Mouse (Mus musculus) heart, postnatal 10 days (tissue): ENCODE data around the gene Stxbp3. TPM values are rescaled to one million over a fixed set of nuclear protein-coding genes. Genes with fewer than 3 reads are reported as not detected.
"Not testable (repeated sequence)": the region's sequence is repeated elsewhere in the genome, so short reads cannot be mapped to it uniquely, and the experiment has no call there.

ENCODE experiments used
- DNase-seq, 2 experiments: peaks; one replicate each; pipeline ENCODE4 v3.0.0; 2021
- intact Hi-C: fragments of 180-260 bp; cut with DNase I; formaldehyde crosslinking; loops from one replicate; pipeline ENCODE4 v1.15.1; 2025
- total RNA-seq, 2 experiments: library from RNA; stranded (reverse); gene quantifications; 2 replicates each; pipeline ENCODE4 v1.2.3; 2021

The Stxbp3 gene
- total RNA-seq: 10 to 100 TPM; 25.8 to 31.8 TPM

GRCm38 (mm10) chr3:108840000-108840715 lies at the start of gene Stxbp3:
Gene Stxbp3 (minus strand): TSS chr3:108840526.
- intact Hi-C loops: loop anchor here (2.0 kb wide), 1 partner anchor 71 kb away; the partner anchor contains the start of gene Prpf38b

GRCm38 (mm10) chr3:108889908-108890307 lies 49.6 kb upstream of the Stxbp3 start, which contains the start of gene Fndc7:
Gene Fndc7 (minus strand): TSS chr3:108890008.
- intact Hi-C loops: no loop called here
- no peak for DNase-seq

More at GRCm38 (mm10) chr3:108840000-108840715, at the start of gene Stxbp3:
- peak; percentile 98 to 99 for DNase-seq

DNA sequence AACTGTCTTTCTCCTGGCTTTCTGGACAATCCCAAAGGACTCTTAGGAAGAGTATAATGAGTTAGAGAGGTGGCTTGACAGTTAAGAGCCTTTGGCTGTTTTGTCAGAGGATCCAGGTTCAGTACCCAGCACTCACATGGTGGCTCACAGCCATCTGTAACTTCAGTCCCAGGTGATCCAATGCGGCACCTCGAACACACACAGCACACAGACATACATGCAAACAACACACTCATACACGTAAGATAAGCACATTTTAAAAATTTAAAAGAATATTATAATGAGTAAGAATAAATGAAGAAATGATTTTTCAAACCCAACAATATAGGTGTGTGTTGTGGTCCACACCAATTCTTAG lies 47.3 kb upstream of the Stxbp3 start:
- intact Hi-C loops: no loop called here

GRCm38 (mm10) chr3:108886934-108887617 lies 46.8 kb upstream of the Stxbp3 start:
- intact Hi-C loops: no loop called here
- DNase-seq: no peak

More for the DNA sequence above, 47.3 kb upstream of the Stxbp3 start:
- DNase-seq: no peak

DNA sequence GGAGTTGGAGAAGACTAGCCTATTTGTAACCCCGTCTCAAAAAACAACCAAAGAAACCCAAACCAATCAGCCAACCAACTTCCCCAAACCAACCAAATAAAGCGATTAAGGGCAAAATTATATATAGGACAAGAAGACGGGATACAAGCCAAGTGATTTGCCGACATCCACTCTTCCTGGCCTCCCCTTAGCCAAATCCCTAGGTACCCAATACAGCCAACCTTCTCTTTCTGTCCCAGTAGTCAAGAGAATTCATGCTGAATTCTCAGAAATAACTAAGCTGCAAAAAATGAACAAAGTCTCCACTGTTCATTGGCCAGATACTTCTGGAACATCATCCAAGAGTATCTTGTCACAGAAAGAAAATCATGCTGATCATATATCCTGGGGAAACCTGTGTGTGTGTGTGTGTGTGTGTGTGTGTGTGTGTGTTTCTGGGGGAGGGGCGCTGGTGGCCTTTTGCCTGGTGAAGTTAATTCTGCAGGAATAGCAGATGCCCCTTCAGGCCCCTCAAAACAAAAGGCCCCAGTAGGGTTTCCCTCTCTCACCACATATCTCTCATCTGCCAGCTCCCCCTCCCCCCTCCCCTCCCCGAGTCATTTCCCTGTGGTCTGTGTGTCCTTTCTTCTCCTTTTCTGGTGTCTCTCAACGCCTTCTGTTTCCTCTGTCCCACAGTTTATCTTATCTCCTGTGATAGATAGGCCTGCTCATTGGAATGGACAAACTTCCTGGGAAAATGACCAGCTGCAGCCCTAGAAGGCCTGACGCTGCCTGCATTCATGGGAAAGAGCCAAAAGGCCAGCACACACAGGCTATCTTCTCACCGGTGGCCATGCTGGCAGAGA lies 45.6 kb upstream of the Stxbp3 start:
- peak; percentile 51 to 56 for DNase-seq
- intact Hi-C loops: no loop called here

GRCm38 (mm10) chr3:108884706-108885289 lies 44.5 kb upstream of the Stxbp3 start:
- no peak for DNase-seq
- intact Hi-C loops: no loop called here

- intact Hi-C loops: no loop called here
- DNase-seq: no peak
Measured at GRCm38 (mm10) chr3:108883067-108883466, 42.7 kb upstream of the Stxbp3 start.

DNA sequence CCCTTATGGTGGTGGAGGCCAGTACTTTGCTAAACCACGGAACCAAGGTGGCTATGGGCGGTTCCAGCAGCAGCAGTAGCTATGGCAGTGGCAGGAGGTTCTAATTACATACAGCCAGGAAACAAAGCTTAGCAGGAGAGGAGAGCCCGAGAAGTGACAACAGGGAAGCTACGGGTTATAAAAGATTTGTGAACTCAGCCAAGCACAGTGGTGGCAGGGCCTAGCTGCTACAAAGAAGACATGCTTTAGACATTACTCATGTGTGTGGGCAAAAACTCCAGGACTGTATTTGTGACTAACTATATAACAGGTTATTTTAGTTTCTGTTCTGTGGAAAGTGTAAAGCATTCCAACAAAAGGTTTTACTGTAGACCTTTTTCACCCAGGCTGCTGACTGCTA lies 41.5 kb upstream of the Stxbp3 start:
- DNase-seq, intact Hi-C loops: not testable (repeated sequence)

DNA sequence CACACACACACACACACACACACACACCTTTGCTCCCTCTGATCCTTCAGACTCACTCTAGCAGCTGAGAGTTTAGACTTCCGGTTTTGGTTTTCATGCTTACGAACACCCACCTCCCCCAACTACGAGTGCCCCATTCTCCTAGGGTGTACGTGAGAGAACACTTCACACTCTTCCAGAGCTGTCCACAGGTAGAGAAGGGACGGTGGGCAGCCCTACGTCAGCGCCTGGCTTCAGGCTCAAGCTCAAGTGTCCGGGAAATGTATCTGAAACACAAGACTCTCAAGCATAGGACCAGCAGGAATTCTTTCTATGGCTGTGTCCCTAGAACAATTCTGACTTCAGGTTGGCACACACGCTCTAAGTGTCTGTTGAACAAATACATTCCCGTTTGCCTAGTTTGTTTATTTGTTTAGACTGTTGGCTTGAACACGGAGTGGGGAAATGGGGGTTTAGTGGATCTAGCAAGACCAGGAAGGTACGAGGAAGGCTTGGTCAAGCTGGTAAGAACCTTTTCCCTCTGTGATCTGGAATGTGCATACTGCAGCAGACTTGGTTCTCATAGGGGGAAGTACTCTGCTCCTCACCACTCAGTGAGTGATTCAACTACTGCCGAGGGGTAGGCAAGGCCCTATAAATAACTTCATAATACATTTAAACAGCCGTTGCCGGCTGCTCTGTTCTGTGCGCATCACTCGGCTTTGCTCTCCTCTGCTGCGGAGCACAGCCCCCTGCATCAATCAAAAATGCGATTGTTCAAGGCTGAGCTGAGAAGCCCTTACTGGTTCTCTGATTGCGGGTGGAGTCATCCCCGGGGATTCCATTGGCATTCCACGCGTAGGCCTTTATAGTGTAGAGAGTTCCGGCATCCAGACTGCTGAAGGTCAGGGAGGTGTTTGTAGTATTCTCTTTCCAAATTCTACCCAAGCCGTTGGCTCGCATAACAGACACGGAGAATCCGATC lies 40.5 kb upstream of the Stxbp3 start:
- intact Hi-C loops: no loop called here
- peak; percentile 35 to 59 for DNase-seq

DNA sequence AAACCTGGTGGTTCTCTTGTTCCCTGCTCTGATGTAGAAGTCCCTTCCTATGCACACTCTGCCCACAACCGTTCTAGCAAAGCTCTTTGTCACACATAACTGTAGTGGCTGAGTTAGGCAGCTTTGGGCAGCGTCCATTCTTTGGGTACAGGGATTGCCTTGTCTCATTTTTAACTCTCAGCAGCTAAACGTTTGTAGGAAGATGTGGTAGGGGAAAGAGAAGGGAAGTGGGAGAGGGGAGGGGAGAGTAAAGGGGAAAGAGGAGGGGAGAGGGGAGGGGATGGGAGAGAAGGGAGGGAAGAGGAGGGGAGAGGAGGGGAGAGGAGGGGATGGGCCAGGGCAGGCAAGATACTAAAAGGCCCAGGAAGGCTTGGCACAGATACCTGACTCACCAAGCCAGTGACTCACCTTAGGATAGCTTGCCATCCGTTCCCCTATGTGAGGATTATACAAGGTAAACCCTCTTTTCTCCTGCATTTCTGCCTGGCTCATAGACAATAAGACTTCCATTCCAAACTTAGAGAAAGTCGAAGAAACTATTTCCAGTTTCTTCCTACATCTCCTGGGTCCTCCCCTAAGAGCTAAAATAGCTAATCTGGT lies 39.6 kb upstream of the Stxbp3 start:
- intact Hi-C loops: no loop called here
- DNase-seq: no peak

DNA sequence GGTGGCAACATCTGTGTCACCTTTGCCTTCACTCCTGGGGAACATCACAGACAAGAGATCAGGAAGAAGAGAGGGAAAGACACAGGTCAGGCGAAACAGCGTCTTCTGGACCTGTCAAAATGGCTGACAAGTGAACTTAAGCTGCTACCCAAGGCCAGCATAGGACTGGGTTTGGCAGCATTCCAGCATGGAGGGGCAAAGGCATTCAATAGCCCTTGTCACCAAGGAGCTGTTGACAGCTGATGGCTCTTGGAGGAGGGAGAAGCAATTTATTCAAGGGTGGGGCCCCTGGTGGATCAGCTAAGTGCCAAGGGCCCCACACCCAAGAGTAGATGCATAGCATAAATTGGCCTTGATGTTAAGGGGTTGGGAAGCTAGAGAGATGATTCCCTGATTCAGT lies 38.8 kb upstream of the Stxbp3 start:
- intact Hi-C loops: no loop called here
- no peak for DNase-seq

- intact Hi-C loops: no loop called here
- DNase-seq: no peak
Measured at GRCm38 (mm10) chr3:108870631-108871030, 30.3 kb upstream of the Stxbp3 start.

GRCm38 (mm10) chr3:108867449-108867848 lies 27.1 kb upstream of the Stxbp3 start:
- intact Hi-C loops: no loop called here
- no peak for DNase-seq

DNA sequence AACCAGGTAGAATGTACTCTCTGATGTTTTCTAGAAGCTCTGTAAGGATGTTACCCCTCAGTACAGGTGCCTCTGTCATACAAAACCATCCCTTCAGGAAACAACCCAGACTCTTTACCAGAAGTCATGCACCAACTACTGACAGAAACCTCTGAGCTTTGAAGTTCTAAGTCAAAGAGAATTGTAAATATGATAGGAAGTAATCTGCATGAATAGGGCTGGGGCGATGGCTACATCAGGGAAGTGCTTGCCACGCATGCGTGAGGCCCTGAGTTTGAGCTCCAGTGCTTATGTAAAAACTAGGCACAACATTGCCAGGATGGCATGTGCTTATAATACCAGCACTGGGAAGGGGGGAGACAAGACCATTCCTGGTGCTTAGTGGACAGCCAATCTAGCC lies 25.4 kb upstream of the Stxbp3 start:
- intact Hi-C loops: no loop called here
- no peak for DNase-seq

GRCm38 (mm10) chr3:108865129-108865528 lies 24.8 kb upstream of the Stxbp3 start:
- intact Hi-C loops: no loop called here
- no peak for DNase-seq

DNA sequence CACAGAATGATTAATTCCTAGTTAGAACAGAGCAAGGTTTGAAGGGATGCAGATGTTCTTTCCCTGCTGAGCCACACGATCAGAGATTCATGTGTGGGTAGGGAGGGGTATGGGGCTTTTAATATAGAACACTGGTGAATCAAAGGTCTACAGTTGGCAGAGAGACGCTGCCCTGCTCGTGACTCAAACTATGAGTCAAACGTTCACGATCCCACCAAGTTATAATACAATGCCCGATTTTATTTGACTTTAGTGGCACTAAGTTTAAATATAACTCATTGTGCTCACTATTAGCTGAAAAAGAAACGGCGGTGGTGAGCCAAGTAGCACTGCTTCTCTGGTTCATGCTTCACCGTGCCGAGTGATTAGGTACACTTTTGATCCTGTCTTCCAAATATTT lies 22.8 kb upstream of the Stxbp3 start:
- DNase-seq: no peak
- intact Hi-C loops: no loop called here

DNA sequence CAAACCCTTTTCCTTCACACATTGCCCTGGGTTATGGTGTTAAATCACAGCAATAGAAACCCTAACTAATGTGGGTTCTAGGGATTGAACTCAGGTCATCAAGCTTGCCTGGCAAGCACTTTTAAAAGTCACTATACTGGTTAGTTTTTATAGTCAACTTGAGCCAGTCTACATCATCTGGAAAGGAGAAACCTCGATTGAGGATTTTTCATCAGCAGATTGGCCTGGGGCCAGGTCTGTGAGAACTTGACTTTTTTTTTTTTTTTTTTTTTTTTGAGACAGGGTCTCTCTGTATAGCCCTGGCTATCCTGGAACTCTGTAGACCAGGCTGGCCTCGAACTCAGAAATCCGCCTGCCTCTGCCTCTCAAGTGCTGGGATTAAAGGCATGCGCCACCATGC lies 22.0 kb upstream of the Stxbp3 start:
- intact Hi-C loops: not testable (repeated sequence)

GRCm38 (mm10) chr3:108860786-108861185 lies 20.5 kb upstream of the Stxbp3 start:
- intact Hi-C loops: no loop called here
- DNase-seq: no peak

More for the DNA sequence above, 22.0 kb upstream of the Stxbp3 start:
- not testable (repeated sequence) for DNase-seq

- intact Hi-C loops: loop anchor here (5.0 kb wide), 2 partner anchors 44 to 204 kb away; no protein-coding TSS in a partner anchor
- DNase-seq: peak; percentile 70 to 74
Measured at GRCm38 (mm10) chr3:108858231-108858770, 18.0 kb upstream of the Stxbp3 start.
